Mouse (Mus musculus) hindbrain, embryonic 13.5 days (tissue): ENCODE data around the gene Gm45785. TPM values are rescaled to one million over a fixed set of nuclear protein-coding genes. Genes with fewer than 3 reads are reported as not detected.

ENCODE experiments used
- ATAC-seq: fragments of 200-750 bp; cut with Nextera tagmentation; 2 replicates; pipeline ENCODE4 v1.8.0; 2017; ENCODE audit warnings: moderate TSS enrichment; ENCODE audit not compliant: low FRiP score
- H3K27ac ChIP-seq: fragments of 300-500 bp; sonication (generic); 2 replicates; pipeline ENCODE4 v1.5.1; 2015; ENCODE audit warnings: inconsistent platforms, mild to moderate bottlenecking, moderate library complexity
- H3K27me3 ChIP-seq: fragments of 300-500 bp; sonication (generic); 2 replicates; pipeline ENCODE4 v1.6.1; 2015; ENCODE audit warnings: mild to moderate bottlenecking, inconsistent platforms
- H3K36me3 ChIP-seq: fragments of 300-500 bp; sonication (generic); 2 replicates; pipeline ENCODE4 v1.6.1; 2015; ENCODE audit warnings: mild to moderate bottlenecking, inconsistent platforms
- H3K4me1 ChIP-seq: fragments of 300-500 bp; sonication (generic); replicated peaks from 2 replicates; pipeline ENCODE4 v1.6.1; 2015; ENCODE audit warnings: inconsistent platforms
- H3K4me2 ChIP-seq: fragments of 300-500 bp; sonication (generic); 2 replicates; pipeline ENCODE4 v1.6.1; 2015; ENCODE audit warnings: inconsistent platforms, mild to moderate bottlenecking, moderate library complexity
- H3K4me3 ChIP-seq: fragments of 300-500 bp; sonication (generic); 2 replicates; pipeline ENCODE4 v1.5.1; 2015; ENCODE audit warnings: mild to moderate bottlenecking, inconsistent platforms
- H3K9ac ChIP-seq: fragments of 300-500 bp; sonication (generic); 2 replicates; pipeline ENCODE4 v1.6.1; 2015; ENCODE audit warnings: mild to moderate bottlenecking, inconsistent platforms
- H3K9me3 ChIP-seq: fragments of 300-500 bp; sonication (generic); 2 replicates; pipeline ENCODE4 v1.6.1; 2016; ENCODE audit warnings: inconsistent platforms
- WGBS: fragments of 180-500 bp; shearing (Covaris S2); methylation state at CpG from one replicate; pipeline ENCODE4 v1.1.7; 2015; 5-methylcytosine and 5-hydroxymethylcytosine counted together
- polyA plus RNA-seq: library from polyadenylated mRNA; unstranded; fragments of >200 nt; fragmentation: Nextera tagmentation; extraction: Ambion mirVana; gene quantifications from 2 replicates; pipeline ENCODE4 v1.2.1, GENCODE M21; 2015

Gm45785 gene
- polyA plus RNA-seq, 1 experiment from 2014 or later, result 0.84 TPM

DNA sequence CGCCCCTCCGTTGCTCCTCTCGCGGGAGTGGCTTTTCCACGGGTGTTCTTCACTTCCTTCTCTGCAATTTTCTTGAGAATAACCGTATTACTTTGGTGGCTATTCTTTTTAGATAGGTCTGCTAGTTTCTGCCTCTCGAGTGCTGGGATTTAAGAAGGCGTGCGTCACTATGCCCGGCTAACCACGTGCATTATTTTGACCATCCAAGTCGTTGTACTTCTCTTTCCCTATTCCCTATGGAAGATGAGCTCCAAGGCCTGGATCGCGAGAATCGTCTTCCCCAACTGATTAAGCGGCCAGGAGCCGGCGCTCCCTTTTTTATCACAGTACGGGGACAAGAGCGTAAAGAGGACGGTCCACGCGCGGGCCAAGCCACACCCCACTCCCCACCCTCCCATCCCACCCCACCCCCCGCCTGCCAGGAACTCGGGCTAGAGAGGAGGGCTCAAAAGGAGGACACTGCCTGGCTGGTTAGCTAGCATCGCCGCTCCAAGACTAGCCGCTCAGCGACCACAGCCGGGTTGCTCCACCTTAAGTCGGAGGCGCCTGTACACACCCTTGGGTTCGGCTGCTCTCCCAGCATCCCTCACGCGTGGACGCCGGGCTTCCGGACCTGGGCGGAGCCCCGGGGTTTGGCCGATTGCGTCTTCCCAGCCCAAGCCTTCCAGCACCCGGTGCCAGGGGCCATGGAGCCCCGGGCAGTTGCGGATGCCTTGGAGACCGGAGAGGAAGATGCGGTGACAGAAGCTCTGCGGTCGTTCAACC lies 836 bp upstream of the Gm45785 start, which contains the start of gene Ric8a:
TSS of gene Ric8a (plus strand) at position 173 of the 765 bp plus-strand sequence.
- WGBS, result under 1% methylated on average over 50 of the region's 50 CpGs
- Histone ChIP-seq H3K9me3 (no peaks in the 10 kb centered on the region), H3K27me3 (no peaks in the 10 kb centered on the region), H3K27ac (peak within 1 kb of the TSS; percentile 94), H3K4me2 (peak within 1 kb of the TSS; percentile 98), H3K9ac (peak within 1 kb of the TSS; percentile 87), H3K4me3 (peak within 1 kb of the TSS; percentile 85), H3K4me1 (peaks cover 39% of the 10 kb centered on the region), H3K36me3 (peaks cover 62% of the 10 kb centered on the region)
- ATAC-seq, result peak; percentile 79

GRCm38 (mm10) chr7:140855181-140855580 lies 950 bp downstream of the Gm45785 start:
- no peak for ATAC-seq
- Histone ChIP-seq H3K27ac (no peak overlapping the region), H3K36me3 (peaks cover 55% of the 10 kb centered on the region), H3K4me2 (peak overlapping the region; percentile 98), H3K9ac (peak overlapping the region; percentile 87), H3K4me1 (peaks cover 39% of the 10 kb centered on the region), H3K4me3 (peak overlapping the region; percentile 85), H3K27me3 (no peaks in the 10 kb centered on the region), H3K9me3 (no peaks in the 10 kb centered on the region)
- WGBS, result 76% methylated on average over 9 of the region's 9 CpGs

GRCm38 (mm10) chr7:140854483-140854882 lies 1.6 kb downstream of the Gm45785 start:
- Histone ChIP-seq H3K4me1 (peaks cover 32% of the 10 kb centered on the region), H3K9ac (no peak overlapping the region), H3K27me3 (no peaks in the 10 kb centered on the region), H3K4me3 (no peak overlapping the region), H3K36me3 (peaks cover 49% of the 10 kb centered on the region), H3K9me3 (no peaks in the 10 kb centered on the region), H3K4me2 (0 out of 2 replicates have a peak overlapping the region, but pooled peaks have one; percentile 98), H3K27ac (no peak overlapping the region)
- 96% methylated on average over 18 of the region's 18 CpGs for WGBS
- no peak for ATAC-seq

DNA sequence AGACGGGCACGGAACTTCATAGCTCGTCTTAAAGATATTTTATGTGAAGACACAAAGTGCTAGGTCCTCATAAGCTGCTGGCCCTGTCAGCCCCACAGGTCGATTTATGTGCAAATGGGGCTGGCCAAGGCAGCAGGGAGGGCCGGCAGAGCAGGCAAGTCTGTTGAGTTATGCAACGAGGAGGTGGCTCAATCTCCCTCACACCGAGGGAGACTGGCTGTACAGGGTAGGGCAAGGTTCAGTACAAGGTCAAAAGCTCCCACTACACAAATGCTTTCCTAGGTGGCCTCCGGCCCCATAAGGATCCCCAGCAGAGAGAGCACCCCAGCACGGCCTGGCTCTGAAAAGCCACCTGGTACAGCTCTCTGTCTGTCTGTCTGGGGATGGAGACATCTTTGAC lies 2.7 kb downstream of the Gm45785 start:
- Histone ChIP-seq H3K4me1 (peaks cover 21% of the 10 kb centered on the region), H3K27me3 (no peaks in the 10 kb centered on the region), H3K4me2 (no peak overlapping the region), H3K9me3 (no peaks in the 10 kb centered on the region), H3K9ac (no peak overlapping the region), H3K4me3 (no peak overlapping the region), H3K27ac (no peak overlapping the region), H3K36me3 (peaks cover 38% of the 10 kb centered on the region)
- 92% methylated on average over 9 of the region's 9 CpGs for WGBS
- ATAC-seq, result no peak

GRCm38 (mm10) chr7:140851916-140852315 lies 4.2 kb downstream of the Gm45785 start:
- no peaks in the 10 kb centered on the region for H3K9me3 ChIP-seq
- H3K36me3 ChIP-seq, result peaks cover 36% of the 10 kb centered on the region
- no peak overlapping the region for H3K9ac ChIP-seq
- H3K27ac ChIP-seq, result no peak overlapping the region
- 97% methylated on average over 4 of the region's 4 CpGs for WGBS
- H3K27me3 ChIP-seq, result 0 out of 2 replicates have a peak, but pooled peaks cover 3% of the 10 kb centered on the region
- H3K4me3 ChIP-seq, result no peak overlapping the region
- no peak for ATAC-seq
- H3K4me1 ChIP-seq, result peaks cover 12% of the 10 kb centered on the region
- no peak overlapping the region for H3K4me2 ChIP-seq

GRCm38 (mm10) chr7:140848591-140848990 lies 7.5 kb downstream of the Gm45785 start:
- H3K27me3 ChIP-seq, result peaks cover 23% of the 10 kb centered on the region
- peaks cover 27% of the 10 kb centered on the region for H3K36me3 ChIP-seq
- no peak overlapping the region for H3K9ac ChIP-seq
- no peak overlapping the region for H3K4me2 ChIP-seq
- no peak overlapping the region for H3K27ac ChIP-seq
- ATAC-seq, result no peak
- H3K9me3 ChIP-seq, result no peaks in the 10 kb centered on the region
- 94% methylated on average over 10 of the region's 10 CpGs for WGBS
- H3K4me1 ChIP-seq, result 0 out of 2 replicates have a peak, but pooled peaks cover 2% of the 10 kb centered on the region
- no peak overlapping the region for H3K4me3 ChIP-seq

- Histone ChIP-seq H3K4me3 (no peak within 1 kb of the TSS), H3K4me1 (0 out of 2 replicates have a peak, but pooled peaks cover 2% of the 10 kb centered on the region), H3K9ac (peak within 1 kb of the TSS; percentile 24; the same call in 1 of the 2 replicates), H3K36me3 (peaks cover 21% of the 10 kb centered on the region), H3K4me2 (no peak within 1 kb of the TSS), H3K9me3 (no peaks in the 10 kb centered on the region), H3K27ac (no peak within 1 kb of the TSS), H3K27me3 (peaks cover 26% of the 10 kb centered on the region)
- ATAC-seq, result no peak
- WGBS, result 76% methylated on average over 11 of the region's 11 CpGs
These were observed 8.2 kb downstream of the Gm45785 start, which contains the start of gene Odf3 for GRCm38 (mm10) chr7:140847755-140848580. Gene Odf3 (plus strand): TSS chr7:140847805.

GRCm38 (mm10) chr7:140846676-140847075 lies 9.5 kb downstream of the Gm45785 start:
- Histone ChIP-seq H3K4me3 (no peak overlapping the region), H3K9ac (peak overlapping the region; percentile 24; the same call in 1 of the 2 replicates), H3K27ac (no peak overlapping the region), H3K36me3 (peaks cover 8% of the 10 kb centered on the region), H3K27me3 (peaks cover 34% of the 10 kb centered on the region), H3K9me3 (no peaks in the 10 kb centered on the region), H3K4me1 (0 out of 2 replicates have a peak, but pooled peaks cover 2% of the 10 kb centered on the region), H3K4me2 (no peak overlapping the region)
- WGBS, result 82% methylated on average over 10 of the region's 10 CpGs
- ATAC-seq, result no peak

- Histone ChIP-seq H3K4me2 (no peak overlapping the region), H3K27ac (no peak overlapping the region), H3K27me3 (peaks cover 44% of the 10 kb centered on the region), H3K36me3 (no peaks in the 10 kb centered on the region), H3K4me3 (no peak overlapping the region), H3K9me3 (no peaks in the 10 kb centered on the region), H3K4me1 (0 out of 2 replicates have a peak, but pooled peaks cover 2% of the 10 kb centered on the region), H3K9ac (no peak overlapping the region)
- ATAC-seq, result no peak
- WGBS, result 73% methylated on average over 4 of the region's 4 CpGs
These were observed 10.4 kb downstream of the Gm45785 start for GRCm38 (mm10) chr7:140845683-140846082.

- H3K9me3 ChIP-seq, result no peaks in the 10 kb centered on the region
- no peak within 1 kb of the TSS for H3K9ac ChIP-seq
- no peak within 1 kb of the TSS for H3K4me3 ChIP-seq
- H3K36me3 ChIP-seq, result no peaks in the 10 kb centered on the region
- ATAC-seq, result peak; percentile 79
- 34% methylated on average over 14 of the region's 14 CpGs for WGBS
- H3K27ac ChIP-seq, result no peak within 1 kb of the TSS
- H3K4me1 ChIP-seq, result 0 out of 2 replicates have a peak, but pooled peaks cover 2% of the 10 kb centered on the region
- H3K4me2 ChIP-seq, result no peak within 1 kb of the TSS
- H3K27me3 ChIP-seq, result peaks cover 50% of the 10 kb centered on the region
These were observed 11.0 kb downstream of the Gm45785 start, which contains the start of gene Scgb1c1 for GRCm38 (mm10) chr7:140844905-140845665. Gene Scgb1c1 (plus strand): TSS chr7:140845547.

DNA sequence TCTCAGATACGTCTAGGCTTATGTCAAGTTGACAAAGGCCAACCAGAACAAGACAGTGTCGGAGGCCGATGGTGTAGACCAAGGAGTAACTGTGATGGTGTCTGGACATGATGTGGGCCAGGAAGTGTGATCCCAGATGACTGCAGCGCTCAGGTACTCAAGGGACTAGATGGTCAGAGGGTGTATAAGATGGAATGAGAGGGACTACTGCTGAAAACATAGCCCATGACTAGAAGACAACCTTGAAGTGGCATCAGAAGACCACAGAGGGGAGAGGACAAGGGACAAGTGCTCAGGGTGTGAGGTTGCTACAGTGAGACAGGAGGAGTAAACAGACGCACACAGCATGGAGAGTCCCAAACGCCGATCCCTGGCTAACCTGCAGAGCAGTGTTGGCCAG lies 12.3 kb downstream of the Gm45785 start:
- Histone ChIP-seq H3K27me3 (peaks cover 56% of the 10 kb centered on the region), H3K9ac (no peak overlapping the region), H3K4me2 (no peak overlapping the region), H3K27ac (no peak overlapping the region), H3K4me3 (no peak overlapping the region), H3K4me1 (0 out of 2 replicates have a peak, but pooled peaks cover 2% of the 10 kb centered on the region), H3K36me3 (no peaks in the 10 kb centered on the region), H3K9me3 (no peaks in the 10 kb centered on the region)
- ATAC-seq, result no peak
- 80% methylated on average over 7 of the region's 7 CpGs for WGBS
